Mouse (Mus musculus): ENCODE data around the gene Fam163a. TPM values are rescaled to one million over a fixed set of nuclear protein-coding genes. Genes with fewer than 3 reads are reported as not detected.
A peak's percentile ranks its signal among the peaks of the same experiment; 100 is the strongest.

Gene Fam163a
- polyA plus RNA-seq, 1 experiment from 2014 or later, result 3.0 TPM

GRCm38 (mm10) chr1:156105381-156105780 is 99.4 kb downstream of the Fam163a start:
- 82% methylated on average over 2 of the region's 2 CpGs for WGBS
- Histone ChIP-seq H3K4me3 (no peak overlapping the region), H3K4me1 (peaks cover 9% of the 10 kb centered on the region), H3K9me3 (peaks cover 15% of the 10 kb centered on the region; the same call in 1 of the 2 replicates), H3K27ac (no peak overlapping the region), H3K27me3 (ENCODE audit: poor library complexity, severe bottlenecking) (no peaks in the 10 kb centered on the region), H3K36me3 (replicated peaks) (no peaks in the 10 kb centered on the region)
- DNase-seq (ENCODE audit: extremely low spot score, low spot score), result no peak

GRCm38 (mm10) chr1:156103763-156104162 is 101.1 kb downstream of the Fam163a start:
- Histone ChIP-seq H3K4me1 (peaks cover 6% of the 10 kb centered on the region), H3K36me3 (replicated peaks) (no peaks in the 10 kb centered on the region), H3K9me3 (peaks cover 15% of the 10 kb centered on the region; the same call in 1 of the 2 replicates), H3K4me3 (no peak overlapping the region), H3K27ac (no peak overlapping the region), H3K27me3 (ENCODE audit: poor library complexity, severe bottlenecking) (no peaks in the 10 kb centered on the region)
- DNase-seq (ENCODE audit: extremely low spot score, low spot score), result no peak
- 82% methylated on average over 2 of the region's 2 CpGs for WGBS

- Histone ChIP-seq H3K4me3 (no peak overlapping the region), H3K9me3 (no peaks in the 10 kb centered on the region), H3K4me1 (peaks cover 21% of the 10 kb centered on the region), H3K36me3 (replicated peaks) (no peaks in the 10 kb centered on the region), H3K27me3 (ENCODE audit: poor library complexity, severe bottlenecking) (0 out of 2 replicates have a peak, but pooled peaks cover 4% of the 10 kb centered on the region), H3K27ac (no peak overlapping the region)
- 87% methylated on average over 4 of the region's 4 CpGs for WGBS
- no peak for DNase-seq (ENCODE audit: extremely low spot score, low spot score)
Observed at GRCm38 (mm10) chr1:156091811-156092210, 113.0 kb downstream of the Fam163a start.

- Histone ChIP-seq H3K27me3 (ENCODE audit: poor library complexity, severe bottlenecking) (0 out of 2 replicates have a peak, but pooled peaks cover 4% of the 10 kb centered on the region), H3K36me3 (replicated peaks) (no peaks in the 10 kb centered on the region), H3K4me3 (no peak overlapping the region), H3K4me1 (peaks cover 21% of the 10 kb centered on the region), H3K27ac (peak overlapping the region; percentile 44; the same call in 1 of the 2 replicates), H3K9me3 (no peaks in the 10 kb centered on the region)
- DNase-seq (ENCODE audit: extremely low spot score, low spot score), result no peak
- WGBS, result 57% methylated on average over 4 of the region's 4 CpGs
Observed at GRCm38 (mm10) chr1:156090042-156090441, 114.8 kb downstream of the Fam163a start.

- Histone ChIP-seq H3K9me3 (no peaks in the 10 kb centered on the region), H3K36me3 (replicated peaks) (no peaks in the 10 kb centered on the region), H3K4me1 (peaks cover 21% of the 10 kb centered on the region), H3K27ac (0 out of 2 replicates have a peak overlapping the region, but pooled peaks have one; percentile 44), H3K4me3 (no peak overlapping the region), H3K27me3 (ENCODE audit: poor library complexity, severe bottlenecking) (0 out of 2 replicates have a peak, but pooled peaks cover 4% of the 10 kb centered on the region)
- 79% methylated on average over 8 of the region's 8 CpGs for WGBS
- DNase-seq (ENCODE audit: extremely low spot score, low spot score), result no peak
Observed at GRCm38 (mm10) chr1:156089561-156089960, 115.3 kb downstream of the Fam163a start.

GRCm38 (mm10) chr1:156087586-156087985 is 117.2 kb downstream of the Fam163a start:
- H3K4me3 ChIP-seq, result no peak overlapping the region
- 84% methylated on average over 5 of the region's 5 CpGs for WGBS
- no peaks in the 10 kb centered on the region for H3K9me3 ChIP-seq
- peaks cover 21% of the 10 kb centered on the region for H3K4me1 ChIP-seq
- DNase-seq (ENCODE audit: extremely low spot score, low spot score), result no peak
- H3K27me3 ChIP-seq (ENCODE audit: poor library complexity, severe bottlenecking), result 0 out of 2 replicates have a peak, but pooled peaks cover 4% of the 10 kb centered on the region
- H3K27ac ChIP-seq, result no peak overlapping the region
- H3K36me3 ChIP-seq (replicated peaks), result no peaks in the 10 kb centered on the region

- Histone ChIP-seq H3K27ac (no peak overlapping the region), H3K4me3 (no peak overlapping the region), H3K27me3 (ENCODE audit: poor library complexity, severe bottlenecking) (0 out of 2 replicates have a peak, but pooled peaks cover 4% of the 10 kb centered on the region), H3K9me3 (no peaks in the 10 kb centered on the region), H3K4me1 (peaks cover 14% of the 10 kb centered on the region), H3K36me3 (replicated peaks) (no peaks in the 10 kb centered on the region)
- DNase-seq (ENCODE audit: extremely low spot score, low spot score), result peak; percentile 33
- 62% methylated on average over 5 of the region's 5 CpGs for WGBS
Observed at GRCm38 (mm10) chr1:156085770-156086169, 119.1 kb downstream of the Fam163a start.

- Histone ChIP-seq H3K36me3 (replicated peaks) (no peaks in the 10 kb centered on the region), H3K4me1 (peaks cover 3% of the 10 kb centered on the region), H3K4me3 (no peak overlapping the region), H3K27ac (no peak overlapping the region), H3K9me3 (no peaks in the 10 kb centered on the region), H3K27me3 (ENCODE audit: poor library complexity, severe bottlenecking) (0 out of 2 replicates have a peak, but pooled peaks cover 4% of the 10 kb centered on the region)
- 78% methylated on average over 3 of the region's 3 CpGs for WGBS
- DNase-seq (ENCODE audit: extremely low spot score, low spot score), result no peak
Observed at GRCm38 (mm10) chr1:156084603-156085002, 120.2 kb downstream of the Fam163a start.

- H3K27me3 ChIP-seq (ENCODE audit: poor library complexity, severe bottlenecking), result no peaks in the 10 kb centered on the region
- H3K9me3 ChIP-seq, result no peaks in the 10 kb centered on the region
- no peak for DNase-seq (ENCODE audit: extremely low spot score, low spot score)
- H3K36me3 ChIP-seq (replicated peaks), result no peaks in the 10 kb centered on the region
- peaks cover 42% of the 10 kb centered on the region for H3K4me1 ChIP-seq
- no peak overlapping the region for H3K27ac ChIP-seq
- H3K4me3 ChIP-seq, result no peak overlapping the region
- WGBS, result 73% methylated on average over 3 of the region's 3 CpGs
Observed at GRCm38 (mm10) chr1:156077655-156078054, 127.2 kb downstream of the Fam163a start.

GRCm38 (mm10) chr1:156076474-156076873 is 128.4 kb downstream of the Fam163a start:
- no peak overlapping the region; the same call in 1 of the 2 replicates for H3K27ac ChIP-seq
- 67% methylated on average over 4 of the region's 4 CpGs for WGBS
- no peaks in the 10 kb centered on the region for H3K36me3 ChIP-seq (replicated peaks)
- H3K4me1 ChIP-seq, result peaks cover 42% of the 10 kb centered on the region
- H3K9me3 ChIP-seq, result no peaks in the 10 kb centered on the region
- no peaks in the 10 kb centered on the region for H3K27me3 ChIP-seq (ENCODE audit: poor library complexity, severe bottlenecking)
- H3K4me3 ChIP-seq, result no peak overlapping the region
- no peak for DNase-seq (ENCODE audit: extremely low spot score, low spot score)

GRCm38 (mm10) chr1:156074575-156074974 is 130.3 kb downstream of the Fam163a start:
- Histone ChIP-seq H3K36me3 (replicated peaks) (no peaks in the 10 kb centered on the region), H3K27ac (peak overlapping the region; percentile 12; the same call in 1 of the 2 replicates), H3K4me3 (no peak overlapping the region), H3K27me3 (ENCODE audit: poor library complexity, severe bottlenecking) (no peaks in the 10 kb centered on the region), H3K4me1 (peaks cover 42% of the 10 kb centered on the region), H3K9me3 (no peaks in the 10 kb centered on the region)
- DNase-seq (ENCODE audit: extremely low spot score, low spot score), result peak; percentile 41
- 63% methylated on average over 8 of the region's 8 CpGs for WGBS

GRCm38 (mm10) chr1:156073169-156073821 is 131.5 kb downstream of the Fam163a start:
- no peak for DNase-seq (ENCODE audit: extremely low spot score, low spot score)
- Histone ChIP-seq H3K36me3 (replicated peaks) (0 out of 2 replicates have a peak, but pooled peaks cover 3% of the 10 kb centered on the region), H3K27me3 (ENCODE audit: poor library complexity, severe bottlenecking) (no peaks in the 10 kb centered on the region), H3K4me3 (no peak overlapping the region), H3K9me3 (no peaks in the 10 kb centered on the region), H3K4me1 (peaks cover 35% of the 10 kb centered on the region), H3K27ac (peak overlapping the region; percentile 36; the same call in 1 of the 2 replicates)
- 74% methylated on average over 15 of the region's 15 CpGs for WGBS

GRCm38 (mm10) chr1:156070106-156070505 is 134.7 kb downstream of the Fam163a start:
- H3K27me3 ChIP-seq (ENCODE audit: poor library complexity, severe bottlenecking), result no peaks in the 10 kb centered on the region
- no peaks in the 10 kb centered on the region for H3K9me3 ChIP-seq
- WGBS, result 92% methylated on average over 14 of the region's 14 CpGs
- no peak overlapping the region for H3K4me3 ChIP-seq
- H3K36me3 ChIP-seq (replicated peaks), result peaks cover 31% of the 10 kb centered on the region
- no peak for DNase-seq (ENCODE audit: extremely low spot score, low spot score)
- peaks cover 18% of the 10 kb centered on the region for H3K4me1 ChIP-seq
- no peak overlapping the region for H3K27ac ChIP-seq
